Mouse (Mus musculus): ENCODE results near the gene Col27a1.

DNA sequence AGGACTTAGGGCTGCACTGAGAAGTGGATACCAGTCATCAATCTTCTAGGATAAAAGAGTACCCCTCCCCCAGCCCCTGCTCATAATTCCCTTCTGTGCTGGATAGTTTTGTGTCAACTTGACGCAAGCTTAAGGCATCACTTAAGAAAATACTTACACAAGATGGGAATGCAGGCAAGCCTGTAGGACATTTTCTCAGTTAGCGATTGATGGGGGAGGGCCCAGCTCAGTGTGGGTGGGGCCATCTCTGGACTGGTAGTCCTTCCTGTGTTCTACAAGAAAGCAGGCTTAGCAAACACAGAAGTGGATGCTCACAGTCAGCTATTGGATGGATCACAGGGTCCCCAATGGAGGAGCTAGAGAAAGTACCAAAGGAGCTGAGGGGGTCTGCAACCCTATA, 19.4 kb upstream of the Col27a1 start:
- TF ChIP-seq CTCF (IDR thresholded peaks at IDR 0.05; ENCODE audit: low read depth, low read length) (no peak), POLR2A (IDR thresholded peaks at IDR 0.05; ENCODE audit: borderline replicate concordance, low read depth, low read length) (no peak)
